Mouse (Mus musculus) embryonic facial prominence, embryonic 12.5 days (tissue): ENCODE measurements around the gene Adck2. TPM values are rescaled to one million over a fixed set of nuclear protein-coding genes. Genes with fewer than 3 reads are reported as not detected.

Source experiments
- ATAC-seq: fragments of 200-750 bp; cut with Nextera tagmentation; 2 replicates; pipeline ENCODE4 v1.8.0; 2017; ENCODE audit not compliant: insufficient number of reproducible peaks, insufficient read depth, low FRiP score, low TSS enrichment
- H3K27ac ChIP-seq: fragments of 300-500 bp; sonication (generic); 2 replicates; pipeline ENCODE4 v1.5.1; 2016; ENCODE audit warnings: mild to moderate bottlenecking
- H3K27me3 ChIP-seq: fragments of 300-500 bp; sonication (generic); 2 replicates; pipeline ENCODE4 v1.6.1; 2016; ENCODE audit warnings: mild to moderate bottlenecking, moderate library complexity
- H3K36me3 ChIP-seq: fragments of 300-500 bp; sonication (generic); 2 replicates; pipeline ENCODE4 v1.6.1; 2016; ENCODE audit warnings: mild to moderate bottlenecking
- H3K4me1 ChIP-seq: fragments of 300-500 bp; sonication (generic); 2 replicates; pipeline ENCODE4 v1.6.1; 2016
- H3K4me2 ChIP-seq: fragments of 300-500 bp; sonication (generic); replicated peaks from 2 replicates; pipeline ENCODE4 v1.6.1; 2016; ENCODE audit warnings: mild to moderate bottlenecking, moderate library complexity
- H3K4me3 ChIP-seq: fragments of 300-500 bp; sonication (generic); 2 replicates; pipeline ENCODE4 v1.5.1; 2016; ENCODE audit warnings: mild to moderate bottlenecking
- H3K9ac ChIP-seq: fragments of 300-500 bp; sonication (generic); 2 replicates; pipeline ENCODE4 v1.6.1; 2016; ENCODE audit warnings: mild to moderate bottlenecking, moderate library complexity
- H3K9me3 ChIP-seq: fragments of 300-500 bp; sonication (generic); 2 replicates; pipeline ENCODE4 v1.6.1; 2016; ENCODE audit warnings: mild to moderate bottlenecking, moderate library complexity
- WGBS: fragments of 180-500 bp; shearing (Covaris S2); methylation state at CpG from one replicate; pipeline ENCODE4 v1.1.7; 2016; 5-methylcytosine and 5-hydroxymethylcytosine counted together
- polyA plus RNA-seq: library from polyadenylated mRNA; unstranded; fragments of >200 nt; fragmentation: Nextera tagmentation; extraction: Ambion mirVana; gene quantifications from 2 replicates; pipeline ENCODE4 v1.2.1, GENCODE M21; 2016

Gene Adck2
- polyA plus RNA-seq, 1 experiment from 2014 or later: 40.5 TPM

DNA sequence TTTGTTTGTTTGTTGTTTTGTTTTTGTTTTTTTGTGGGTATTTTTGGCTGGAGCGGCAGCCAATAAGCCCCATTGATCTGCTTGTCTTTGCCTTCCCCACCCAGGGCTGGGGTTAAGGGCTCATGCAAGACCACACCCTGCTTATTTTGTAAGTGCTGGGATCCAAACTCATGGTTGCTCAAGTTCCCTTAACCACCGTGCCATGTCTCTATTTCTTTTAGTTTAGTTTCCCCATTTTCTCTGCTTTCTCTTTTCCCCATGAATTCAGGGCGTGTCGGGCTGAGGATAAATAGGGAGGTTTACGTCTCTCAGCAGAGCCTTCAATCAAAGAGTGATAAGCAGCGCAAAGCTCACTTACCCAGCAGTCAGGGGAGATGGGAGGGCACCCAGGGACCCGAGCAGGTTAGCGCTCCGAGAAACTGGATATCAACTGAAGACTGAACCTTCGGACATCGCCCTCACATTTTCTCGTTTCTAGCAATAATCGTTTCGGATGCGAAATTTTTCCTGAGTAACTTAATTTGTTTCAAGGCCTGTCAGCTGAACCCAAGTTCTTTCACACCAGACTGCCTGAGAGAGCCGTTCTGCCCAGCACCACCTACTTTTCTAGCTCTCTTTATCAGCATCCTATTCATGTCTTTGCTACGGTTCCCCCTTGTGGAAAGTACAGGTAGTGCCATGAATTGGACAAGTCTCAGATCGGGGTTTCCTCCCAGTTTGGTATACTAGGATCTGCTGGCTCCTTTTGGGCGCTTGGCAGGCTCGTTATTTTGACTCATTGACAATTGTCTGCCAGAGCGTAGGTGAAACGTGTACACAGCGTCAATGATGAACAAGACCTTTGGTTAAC lies 11.3 kb upstream of the Adck2 start:
- H3K36me3 ChIP-seq: no peaks in the 10 kb centered on the region
- peaks cover 5% of the 10 kb centered on the region for H3K4me1 ChIP-seq
- no peak for ATAC-seq
- H3K27me3 ChIP-seq: no peaks in the 10 kb centered on the region
- H3K9me3 ChIP-seq: no peaks in the 10 kb centered on the region
- H3K9ac ChIP-seq: no peak overlapping the region
- peak overlapping the region; percentile 35 for H3K4me2 ChIP-seq
- 17% methylated on average over 23 of the region's 23 CpGs for WGBS
- no peak overlapping the region for H3K27ac ChIP-seq
- peak overlapping the region; percentile 5; the same call in 1 of the 2 replicates for H3K4me3 ChIP-seq

- H3K4me3 ChIP-seq: no peak overlapping the region
- H3K9me3 ChIP-seq: no peaks in the 10 kb centered on the region
- no peaks in the 10 kb centered on the region for H3K4me1 ChIP-seq
- ATAC-seq: no peak
- 11% methylated on average over 5 of the region's 5 CpGs for WGBS
- no peak overlapping the region for H3K4me2 ChIP-seq
- no peaks in the 10 kb centered on the region for H3K36me3 ChIP-seq
- no peaks in the 10 kb centered on the region for H3K27me3 ChIP-seq
- H3K27ac ChIP-seq: no peak overlapping the region
- no peak overlapping the region for H3K9ac ChIP-seq
Measured at GRCm38 (mm10) chr6:39567528-39567927, 6.1 kb upstream of the Adck2 start.

DNA sequence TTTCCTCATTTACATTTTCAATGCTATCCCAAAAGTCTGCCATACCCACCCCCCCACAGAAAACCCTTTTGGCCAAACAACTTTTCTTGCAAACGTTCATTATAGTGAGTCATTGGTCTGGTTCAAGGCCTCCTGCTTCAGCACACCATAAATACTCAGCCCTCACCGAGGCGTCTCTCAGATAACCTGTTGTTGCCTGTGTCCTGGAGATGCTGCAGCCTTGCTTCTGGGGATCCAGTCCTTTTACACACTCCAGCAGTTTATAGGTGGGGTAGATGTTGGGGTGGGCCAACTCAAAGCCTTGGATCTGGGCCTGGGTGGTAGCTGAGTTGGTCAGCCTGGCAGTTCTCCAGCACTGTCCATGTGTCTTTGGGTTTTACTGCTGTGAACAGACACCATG lies 3.2 kb upstream of the Adck2 start:
- Histone ChIP-seq H3K4me2 (no peak overlapping the region), H3K36me3 (no peaks in the 10 kb centered on the region), H3K9ac (no peak overlapping the region), H3K27me3 (no peaks in the 10 kb centered on the region), H3K9me3 (no peaks in the 10 kb centered on the region), H3K4me3 (no peak overlapping the region), H3K4me1 (peaks cover 11% of the 10 kb centered on the region), H3K27ac (no peak overlapping the region)
- 83% methylated on average over 3 of the region's 3 CpGs for WGBS
- no peak for ATAC-seq

DNA sequence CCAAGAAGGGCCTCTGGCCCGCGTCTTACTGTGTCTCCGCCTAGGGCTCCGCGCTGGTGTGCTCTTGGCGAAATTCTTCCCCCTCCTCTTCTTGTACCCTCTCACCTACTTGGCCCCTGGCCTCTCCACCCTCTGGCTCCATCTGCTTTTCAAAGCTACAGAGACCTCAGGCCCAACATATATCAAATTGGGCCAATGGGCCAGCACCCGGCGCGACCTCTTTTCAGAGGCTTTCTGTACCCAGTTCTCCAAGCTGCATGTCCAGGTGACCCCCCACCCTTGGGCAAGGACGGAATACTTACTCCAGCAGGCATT lies 839 bp downstream of the Adck2 start:
- peak overlapping the region; percentile 93 for H3K27ac ChIP-seq

DNA sequence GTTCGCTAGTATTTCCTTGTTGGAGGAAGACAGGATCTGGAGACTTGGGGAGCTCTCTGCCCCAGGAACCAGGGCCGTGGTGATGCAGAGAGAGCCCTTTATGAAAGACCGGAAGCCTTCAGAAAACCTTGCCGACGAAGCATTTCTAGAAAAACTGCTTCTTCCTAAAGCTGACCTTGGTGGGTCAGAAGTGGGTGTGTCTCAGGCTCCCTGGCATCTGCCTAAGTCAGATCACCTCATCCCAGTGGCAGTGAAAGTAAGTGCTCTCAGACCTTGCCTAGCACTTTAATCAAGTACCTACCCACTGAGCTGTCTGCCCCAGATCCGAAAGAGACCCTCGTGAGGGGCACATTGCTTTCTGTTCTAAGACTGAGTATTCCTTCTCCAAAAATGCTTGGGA lies 1.3 kb downstream of the Adck2 start:
- Histone ChIP-seq H3K4me3 (peak overlapping the region; percentile 85), H3K9ac (peak overlapping the region; percentile 83; the same call in 1 of the 2 replicates), H3K27ac (no peak overlapping the region), H3K27me3 (no peaks in the 10 kb centered on the region), H3K9me3 (no peaks in the 10 kb centered on the region), H3K36me3 (peaks cover 31% of the 10 kb centered on the region), H3K4me1 (peaks cover 11% of the 10 kb centered on the region), H3K4me2 (peak overlapping the region; percentile 86)
- WGBS: 74% methylated on average over 7 of the region's 7 CpGs
- ATAC-seq: no peak

More for the DNA sequence above, 839 bp downstream of the Adck2 start:
- Histone ChIP-seq H3K9ac (peak overlapping the region; percentile 83), H3K4me1 (peaks cover 11% of the 10 kb centered on the region), H3K27me3 (no peaks in the 10 kb centered on the region), H3K36me3 (peaks cover 28% of the 10 kb centered on the region), H3K4me2 (peak overlapping the region; percentile 86), H3K9me3 (no peaks in the 10 kb centered on the region), H3K4me3 (peak overlapping the region; percentile 85)
- ATAC-seq: no peak
- WGBS: 28% methylated on average over 10 of the region's 10 CpGs

DNA sequence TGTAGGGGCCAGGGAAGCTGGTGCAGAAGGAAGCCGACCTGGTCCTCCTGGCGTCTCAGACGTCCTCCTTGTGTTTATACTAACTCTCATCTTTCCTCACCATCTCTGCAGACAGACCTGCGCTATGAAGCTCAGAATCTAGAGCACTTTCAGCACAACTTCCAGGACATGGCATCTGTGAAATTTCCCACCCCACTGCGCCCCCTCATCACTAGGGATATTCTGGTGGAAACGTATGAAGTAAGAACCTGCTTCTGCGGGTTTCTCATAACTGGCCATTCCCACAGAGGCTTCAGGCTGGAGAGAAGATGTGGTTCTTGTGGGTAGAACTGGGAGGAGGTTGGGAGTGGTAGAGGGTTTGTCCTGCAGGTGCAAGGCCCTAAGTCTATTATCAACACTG lies 5.9 kb downstream of the Adck2 start:
- no peak for ATAC-seq
- Histone ChIP-seq H3K9ac (no peak overlapping the region), H3K4me2 (no peak overlapping the region), H3K27me3 (no peaks in the 10 kb centered on the region), H3K4me1 (peaks cover 5% of the 10 kb centered on the region), H3K9me3 (no peaks in the 10 kb centered on the region), H3K36me3 (peaks cover 60% of the 10 kb centered on the region), H3K4me3 (no peak overlapping the region), H3K27ac (no peak overlapping the region)
- WGBS: 86% methylated on average over 7 of the region's 7 CpGs

DNA sequence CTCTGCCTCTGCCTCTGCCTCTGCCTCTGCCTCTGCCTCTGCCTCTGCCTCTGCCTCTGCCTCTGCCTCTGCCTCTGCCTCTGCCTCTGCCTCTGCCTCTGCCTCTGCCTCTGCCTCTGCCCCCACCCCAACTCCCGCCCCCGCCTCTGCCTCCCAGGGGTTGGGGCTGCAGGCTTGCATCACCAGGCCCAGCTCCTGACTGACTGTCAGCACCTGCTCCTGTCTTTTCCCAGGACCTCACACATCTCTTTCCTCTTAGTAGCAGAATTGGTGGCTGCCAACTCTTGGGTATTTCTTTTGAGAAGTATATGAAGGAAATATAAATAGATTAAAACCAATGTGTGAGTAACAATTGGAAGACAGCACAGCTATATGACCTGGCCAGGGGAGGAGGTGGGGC lies 6.9 kb downstream of the Adck2 start:
- 81% methylated on average over 2 of the region's 2 CpGs for WGBS
- H3K9me3 ChIP-seq: no peaks in the 10 kb centered on the region
- no peaks in the 10 kb centered on the region for H3K4me1 ChIP-seq
- no peak overlapping the region for H3K4me2 ChIP-seq
- no peak overlapping the region for H3K4me3 ChIP-seq
- H3K9ac ChIP-seq: no peak overlapping the region
- peaks cover 64% of the 10 kb centered on the region for H3K36me3 ChIP-seq
- no peaks in the 10 kb centered on the region for H3K27me3 ChIP-seq
- no peak for ATAC-seq
- H3K27ac ChIP-seq: no peak overlapping the region

GRCm38 (mm10) chr6:39581087-39581784 lies 7.6 kb downstream of the Adck2 start:
- no peaks in the 10 kb centered on the region for H3K9me3 ChIP-seq
- H3K36me3 ChIP-seq: peaks cover 70% of the 10 kb centered on the region
- H3K4me2 ChIP-seq: no peak overlapping the region
- H3K9ac ChIP-seq: no peak overlapping the region
- WGBS: 79% methylated on average over 7 of the region's 7 CpGs
- no peaks in the 10 kb centered on the region for H3K4me1 ChIP-seq
- H3K27ac ChIP-seq: no peak overlapping the region
- ATAC-seq: no peak
- no peaks in the 10 kb centered on the region for H3K27me3 ChIP-seq
- no peak overlapping the region for H3K4me3 ChIP-seq

- 91% methylated on average over 6 of the region's 6 CpGs for WGBS
- Histone ChIP-seq H3K9me3 (no peaks in the 10 kb centered on the region), H3K4me1 (no peaks in the 10 kb centered on the region), H3K27me3 (no peaks in the 10 kb centered on the region), H3K4me2 (no peak within 1 kb of the TSS), H3K36me3 (peaks cover 64% of the 10 kb centered on the region), H3K27ac (no peak within 1 kb of the TSS), H3K9ac (no peak within 1 kb of the TSS), H3K4me3 (no peak within 1 kb of the TSS)
- no peak for ATAC-seq
Measured at GRCm38 (mm10) chr6:39585517-39585916, 11.8 kb downstream of the Adck2 start, which contains the start of gene Gm42420. Gm42420 (plus strand) TSS chr6:39585753.

DNA sequence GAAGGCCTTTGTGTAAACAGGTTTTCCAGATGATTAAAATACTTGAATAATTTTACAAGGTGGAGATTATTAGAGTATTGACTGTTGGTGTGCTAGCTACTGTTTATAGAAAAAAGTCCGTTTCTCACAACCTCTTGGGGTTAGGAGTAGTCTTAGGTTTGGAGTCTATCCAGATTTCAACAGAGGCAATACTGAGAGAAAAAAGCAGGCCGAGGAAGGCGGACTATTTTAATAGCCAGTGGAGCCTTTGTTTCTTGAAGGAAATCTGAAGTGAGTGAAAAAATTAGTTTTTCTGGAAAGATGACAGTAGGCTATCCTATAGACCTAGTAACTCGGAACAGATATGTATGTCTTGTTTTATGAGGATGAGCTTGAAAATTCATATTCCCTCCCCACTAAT lies 17.8 kb downstream of the Adck2 start:
- no peak overlapping the region for H3K9ac ChIP-seq
- H3K9me3 ChIP-seq: no peaks in the 10 kb centered on the region
- peaks cover 27% of the 10 kb centered on the region for H3K36me3 ChIP-seq
- no peaks in the 10 kb centered on the region for H3K27me3 ChIP-seq
- no peak for ATAC-seq
- no peak overlapping the region for H3K4me3 ChIP-seq
- WGBS: 95% methylated on average over 4 of the region's 4 CpGs
- H3K4me1 ChIP-seq: peaks cover 4% of the 10 kb centered on the region; the same call in 1 of the 2 replicates
- no peak overlapping the region; the same call in 1 of the 2 replicates for H3K4me2 ChIP-seq
- no peak overlapping the region for H3K27ac ChIP-seq

- WGBS: under 1% methylated on average over 56 of the region's 56 CpGs
- Histone ChIP-seq H3K9ac (peak within 1 kb of the TSS; percentile 69), H3K4me1 (peaks cover 4% of the 10 kb centered on the region; the same call in 1 of the 2 replicates)
Measured at GRCm38 (mm10) chr6:39592401-39593214, 18.9 kb downstream of the Adck2 start, which contains the start of gene Ndufb2. Ndufb2 (plus strand) TSS chr6:39592574.

More at GRCm38 (mm10) chr6:39592401-39593214, 18.9 kb downstream of the Adck2 start, which contains the start of gene Ndufb2:
- Histone ChIP-seq H3K27ac (peak within 1 kb of the TSS; percentile 88), H3K4me3 (peak within 1 kb of the TSS; percentile 77), H3K36me3 (peaks cover 20% of the 10 kb centered on the region), H3K9me3 (no peaks in the 10 kb centered on the region), H3K27me3 (no peaks in the 10 kb centered on the region), H3K4me2 (peak within 1 kb of the TSS; percentile 60)
- peak; percentile 96 for ATAC-seq
